In the genomic region with DNA sequence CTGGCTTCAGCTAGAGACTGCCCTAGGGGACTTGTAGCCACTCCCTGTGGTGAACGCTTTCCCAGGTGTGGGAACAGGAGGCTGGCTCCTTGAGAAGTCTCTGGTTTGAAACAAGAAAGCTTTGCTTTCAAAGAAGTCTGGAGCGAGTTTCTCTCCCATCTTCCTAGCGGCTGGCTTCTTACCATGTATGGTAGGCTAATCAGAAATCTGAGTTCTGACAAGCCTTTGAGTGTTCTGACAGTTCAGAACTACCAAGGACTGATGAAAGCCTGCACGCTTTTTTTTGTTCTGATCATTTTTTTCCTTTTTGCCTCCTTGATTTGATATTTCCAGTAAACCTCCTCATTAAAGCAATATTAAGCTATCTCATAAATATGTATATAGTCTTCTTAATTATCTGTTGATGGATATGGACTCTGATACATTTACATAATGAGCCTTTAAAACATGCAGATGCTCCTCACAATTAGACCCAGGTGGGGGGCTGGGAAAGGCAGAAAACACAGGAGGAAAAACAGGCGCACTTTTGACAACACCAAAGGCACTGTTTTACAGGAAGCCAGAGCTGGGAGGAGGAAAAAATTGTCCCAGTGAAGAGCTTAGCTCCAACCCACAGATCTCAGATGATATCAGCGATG, we compare ENCODE assay signal across 21 mouse cellular contexts.
DNase-seq lines count a peak whose midpoint lies in the region; ATAC-seq lines count a peak whose summit lies in the region.
"Had no signal": no experiment of that assay in that cellular context is flagged by ENCODE, and none has a peak within 500 bp of the region (broad histone marks: within the 10 kb centered on the region; RNA-seq: fewer than 3 reads in every experiment).

No protein-coding gene starts in this region.

- H3K9ac ChIP-seq in midbrain, embryonic 13.5 days (replicated peaks) = no peak overlapping the region
- H3K9ac ChIP-seq in hindbrain, embryonic 15.5 days = no peak overlapping the region
- H3K9ac ChIP-seq in neural tube, embryonic 15.5 days (replicated peaks) = no peak overlapping the region
- H3K9ac ChIP-seq in kidney, embryonic 14.5 days (ENCODE audit: low read depth, low read length) = no peak overlapping the region
- H3K9ac ChIP-seq: embryonic facial prominence, embryonic 15.5 days; heart, embryonic 13.5 days; liver, embryonic 12.5 days; lung, embryonic 15.5 days had no signal

- no peaks in the 10 kb centered on the region for H3K36me3 ChIP-seq in midbrain, embryonic 13.5 days
- no peaks in the 10 kb centered on the region for H3K36me3 ChIP-seq in midbrain, embryonic 10.5 days
- no peaks in the 10 kb centered on the region for H3K36me3 ChIP-seq in hindbrain, embryonic 15.5 days
- H3K36me3 ChIP-seq in neural tube, embryonic 15.5 days = no peaks in the 10 kb centered on the region
- no peaks in the 10 kb centered on the region for H3K36me3 ChIP-seq in kidney, embryonic 14.5 days (ENCODE audit: control insufficient read depth, insufficient read depth, low read length)
- H3K36me3 ChIP-seq: embryonic facial prominence, embryonic 15.5 days; heart, embryonic 13.5 days; liver, embryonic 12.5 days; lung, embryonic 15.5 days had no signal

- H3K4me2 ChIP-seq in midbrain, embryonic 13.5 days (replicated peaks) = no peak overlapping the region
- no peak overlapping the region for H3K4me2 ChIP-seq in hindbrain, embryonic 15.5 days
- no peak overlapping the region for H3K4me2 ChIP-seq in neural tube, embryonic 15.5 days
- H3K4me2 ChIP-seq in kidney, embryonic 14.5 days (replicated peaks; ENCODE audit: low read depth, low read length) = no peak overlapping the region
- H3K4me2 ChIP-seq: embryonic facial prominence, embryonic 15.5 days; heart, embryonic 13.5 days; liver, embryonic 12.5 days; lung, embryonic 15.5 days had no signal

- H3K27me3 ChIP-seq in midbrain, embryonic 13.5 days = no peaks in the 10 kb centered on the region
- H3K27me3 ChIP-seq in midbrain, embryonic 10.5 days (ENCODE audit: low read depth, poor library complexity, severe bottlenecking) = no peaks in the 10 kb centered on the region
- no peaks in the 10 kb centered on the region for H3K27me3 ChIP-seq in hindbrain, embryonic 15.5 days
- H3K27me3 ChIP-seq in neural tube, embryonic 15.5 days (replicated peaks) = no peaks in the 10 kb centered on the region
- no peaks in the 10 kb centered on the region for H3K27me3 ChIP-seq in kidney, embryonic 14.5 days (ENCODE audit: control insufficient read depth, insufficient read depth, low read length)
- H3K27me3 ChIP-seq: embryonic facial prominence, embryonic 15.5 days; heart, embryonic 13.5 days; lung, embryonic 15.5 days had no signal

- peak overlapping the region; percentile 72 for H3K27ac ChIP-seq in midbrain, embryonic 13.5 days
- no peak overlapping the region for H3K27ac ChIP-seq in midbrain, embryonic 10.5 days (replicated peaks)
- H3K27ac ChIP-seq in hindbrain, embryonic 15.5 days (replicated peaks) = peak overlapping the region; percentile 34; the same call in 1 of the 2 replicates
- 0 out of 2 replicates have a peak overlapping the region, but pooled peaks have one; percentile 18 for H3K27ac ChIP-seq in neural tube, embryonic 15.5 days (replicated peaks)
- no peak overlapping the region for H3K27ac ChIP-seq in kidney, embryonic 14.5 days (ENCODE audit: low read depth, low read length)
- H3K27ac ChIP-seq: embryonic facial prominence, embryonic 15.5 days; gastrocnemius, adult 2 months; heart, embryonic 13.5 days; liver, embryonic 12.5 days; lung, embryonic 15.5 days; macrophage had no signal

- DNase-seq in heart, adult 11 months = peak; percentile 6
- DNase-seq in heart, postnatal 14 days = no peak
- no peak for DNase-seq in midbrain, embryonic 10.5 days (ENCODE audit: low spot score)
- DNase-seq in left cerebral cortex, postnatal 4 days = no peak
- DNase-seq: adrenal gland, postnatal 25 days; cerebellum, adult 9-11 months; gastrocnemius, adult 2 months; heart, postnatal 4 days; kidney, adult 11 months; kidney, postnatal 10 days; retina, postnatal 1 day; thymus, adult 18-20 months had no signal

- intact Hi-C loops in heart, postnatal 14 days (cut with DNase I) = no loop called here
- intact Hi-C loops in left cerebral cortex, postnatal 4 days (cut with DNase I) = no loop called here

- H3K4me3 ChIP-seq in midbrain, embryonic 13.5 days (replicated peaks) = no peak overlapping the region
- H3K4me3 ChIP-seq in midbrain, embryonic 10.5 days = no peak overlapping the region
- H3K4me3 ChIP-seq in hindbrain, embryonic 15.5 days = no peak overlapping the region
- H3K4me3 ChIP-seq in neural tube, embryonic 15.5 days (replicated peaks) = no peak overlapping the region
- no peak overlapping the region for H3K4me3 ChIP-seq in kidney, embryonic 14.5 days (ENCODE audit: low read length)
- H3K4me3 ChIP-seq: embryonic facial prominence, embryonic 15.5 days; gastrocnemius, adult 2 months; heart, embryonic 13.5 days; liver, embryonic 12.5 days; lung, embryonic 15.5 days had no signal

- peaks cover 21% of the 10 kb centered on the region for H3K4me1 ChIP-seq in midbrain, embryonic 13.5 days (replicated peaks)
- H3K4me1 ChIP-seq in midbrain, embryonic 10.5 days = peaks cover 4% of the 10 kb centered on the region; the same call in 1 of the 2 replicates
- peaks cover 9% of the 10 kb centered on the region; the same call in 1 of the 2 replicates for H3K4me1 ChIP-seq in hindbrain, embryonic 15.5 days (replicated peaks)
- peaks cover 24% of the 10 kb centered on the region for H3K4me1 ChIP-seq in neural tube, embryonic 15.5 days
- 0 out of 2 replicates have a peak, but pooled peaks cover 4% of the 10 kb centered on the region for H3K4me1 ChIP-seq in kidney, embryonic 14.5 days (ENCODE audit: control insufficient read depth, insufficient read depth, low read length)
- H3K4me1 ChIP-seq: liver, embryonic 12.5 days had no signal

- ATAC-seq in midbrain, embryonic 13.5 days = peak; percentile 48
- ATAC-seq in hindbrain, embryonic 15.5 days (ENCODE audit: low FRiP score, low read depth) = peak; percentile 57
- no peak for ATAC-seq in neural tube, embryonic 15.5 days (ENCODE audit: low FRiP score)
- no peak for ATAC-seq in kidney, embryonic 14.5 days (ENCODE audit: low FRiP score, low TSS enrichment)
- ATAC-seq: liver, embryonic 12.5 days had no signal

- WGBS in midbrain, embryonic 13.5 days = 61% methylated on average over 6 of the region's 6 CpGs
- WGBS in midbrain, embryonic 10.5 days = 78% methylated on average over 6 of the region's 6 CpGs
- 45% methylated on average over 6 of the region's 6 CpGs for WGBS in hindbrain, embryonic 15.5 days
- WGBS in neural tube, embryonic 15.5 days = 56% methylated on average over 6 of the region's 6 CpGs
- WGBS in kidney, embryonic 14.5 days = 81% methylated on average over 6 of the region's 6 CpGs

- no peaks in the 10 kb centered on the region for H3K9me3 ChIP-seq in midbrain, embryonic 13.5 days
- H3K9me3 ChIP-seq in midbrain, embryonic 10.5 days (replicated peaks) = no peaks in the 10 kb centered on the region
- H3K9me3 ChIP-seq in hindbrain, embryonic 15.5 days = no peaks in the 10 kb centered on the region
- H3K9me3 ChIP-seq in neural tube, embryonic 15.5 days (replicated peaks) = no peaks in the 10 kb centered on the region
- no peaks in the 10 kb centered on the region for H3K9me3 ChIP-seq in kidney, embryonic 14.5 days (ENCODE audit: control insufficient read depth, low read length)
- H3K9me3 ChIP-seq: embryonic facial prominence, embryonic 15.5 days; heart, embryonic 13.5 days; liver, embryonic 12.5 days; lung, embryonic 15.5 days had no signal

Comparison
In these comparisons a context has a peak if more than half of its experiments do, and no peak if none do; other contexts are left out.
1. H3K27ac ChIP-seq: peak in midbrain, embryonic 13.5 days (single experiment), hindbrain, embryonic 15.5 days (single experiment) and neural tube, embryonic 15.5 days (single experiment); none in midbrain, embryonic 10.5 days (single experiment) and kidney, embryonic 14.5 days (single experiment).
2. ATAC-seq: peak in midbrain, embryonic 13.5 days (single experiment) and hindbrain, embryonic 15.5 days (single experiment); none in neural tube, embryonic 15.5 days (single experiment) and kidney, embryonic 14.5 days (single experiment).